Mouse (Mus musculus) G1E (cell line): ENCODE results near the gene Psen1.

Experiments used
- CTCF ChIP-seq: IDR thresholded peaks from 2 replicates; pipeline ENCODE4 v1.5.1; 2012; ENCODE audit warnings: low read depth, low read length, inconsistent platforms, mixed read lengths
- GATA1 ChIP-seq: IDR thresholded peaks from 2 replicates; pipeline ENCODE4 v1.6.1; 2012; ENCODE audit warnings: borderline replicate concordance, low read length, inconsistent platforms, mixed read lengths
- GATA2 ChIP-seq: IDR thresholded peaks from 2 replicates; pipeline ENCODE4 v1.6.1; 2012; ENCODE audit warnings: low read depth, low read length, inconsistent platforms, borderline replicate concordance
- POLR2AphosphoS5 ChIP-seq: IDR thresholded peaks from 2 replicates; pipeline ENCODE4 v1.6.1; 2012; ENCODE audit warnings: low read depth, low read length, inconsistent platforms; ENCODE audit not compliant: insufficient replicate concordance
- TAL1 ChIP-seq: conservative IDR thresholded peaks from 2 replicates; pipeline ENCODE4 v1.6.1; 2012; ENCODE audit warnings: low read depth, low read length, inconsistent platforms, mixed read lengths

- TF ChIP-seq CTCF (no peak), GATA1 (no peak), POLR2AphosphoS5 (no peak), TAL1 (no peak), GATA2 (no peak)
Measured at GRCm38 (mm10) chr12:83758735-83759134, 70.8 kb downstream of the Psen1 start.
